Mouse (Mus musculus) midbrain, embryonic 13.5 days (tissue): ENCODE data around the gene Cnn3. TPM values are rescaled to one million over a fixed set of nuclear protein-coding genes. Genes with fewer than 3 reads are reported as not detected.

ENCODE experiments used
- ATAC-seq: fragments of 200-750 bp; cut with Nextera tagmentation; 2 replicates; pipeline ENCODE4 v1.8.0; 2017; ENCODE audit warnings: mild to moderate bottlenecking, moderate TSS enrichment, moderate library complexity
- H3K27ac ChIP-seq: fragments of 300-500 bp; sonication (generic); 2 replicates; pipeline ENCODE4 v1.5.1; 2015; ENCODE audit warnings: inconsistent platforms, mild to moderate bottlenecking, moderate library complexity
- H3K27me3 ChIP-seq: fragments of 300-500 bp; sonication (generic); 2 replicates; pipeline ENCODE4 v1.6.1; 2015; ENCODE audit warnings: mild to moderate bottlenecking, inconsistent platforms
- H3K36me3 ChIP-seq: fragments of 300-500 bp; sonication (generic); 2 replicates; pipeline ENCODE4 v1.6.1; 2015; ENCODE audit warnings: mild to moderate bottlenecking, inconsistent platforms
- H3K4me1 ChIP-seq: fragments of 300-500 bp; sonication (generic); replicated peaks from 2 replicates; pipeline ENCODE4 v1.6.1; 2015; ENCODE audit warnings: inconsistent platforms
- H3K4me2 ChIP-seq: fragments of 300-500 bp; sonication (generic); replicated peaks from 2 replicates; pipeline ENCODE4 v1.6.1; 2015; ENCODE audit warnings: moderate library complexity, mild to moderate bottlenecking, inconsistent platforms
- H3K4me3 ChIP-seq: fragments of 300-500 bp; sonication (generic); replicated peaks from 2 replicates; pipeline ENCODE4 v1.5.1; 2015; ENCODE audit warnings: mild to moderate bottlenecking, inconsistent platforms
- H3K9ac ChIP-seq: fragments of 300-500 bp; sonication (generic); replicated peaks from 2 replicates; pipeline ENCODE4 v1.6.1; 2015; ENCODE audit warnings: mild to moderate bottlenecking, inconsistent platforms
- H3K9me3 ChIP-seq: fragments of 300-500 bp; sonication (generic); 2 replicates; pipeline ENCODE4 v1.6.1; 2016; ENCODE audit warnings: mild to moderate bottlenecking, inconsistent platforms
- WGBS: fragments of 180-500 bp; shearing (Covaris S2); methylation state at CpG from one replicate; pipeline ENCODE4 v1.1.7; 2015; 5-methylcytosine and 5-hydroxymethylcytosine counted together
- polyA plus RNA-seq: library from polyadenylated mRNA; unstranded; fragments of >200 nt; fragmentation: Nextera tagmentation; extraction: Ambion mirVana; gene quantifications from 2 replicates; pipeline ENCODE4 v1.2.1, GENCODE M21; 2015

Cnn3 gene
- polyA plus RNA-seq, 1 experiment from 2014 or later: 728 TPM

GRCm38 (mm10) chr3:121480961-121481436 lies 54.7 kb downstream of the Cnn3 start:
- Histone ChIP-seq H3K9ac (no peak overlapping the region), H3K27me3 (0 out of 2 replicates have a peak, but pooled peaks cover 15% of the 10 kb centered on the region), H3K4me3 (no peak overlapping the region), H3K9me3 (no peaks in the 10 kb centered on the region), H3K36me3 (no peaks in the 10 kb centered on the region), H3K4me2 (no peak overlapping the region), H3K27ac (no peak overlapping the region), H3K4me1 (peaks cover 53% of the 10 kb centered on the region)
- WGBS: 48% methylated on average over 8 of the region's 8 CpGs
- no peak for ATAC-seq

GRCm38 (mm10) chr3:121481564-121481963 lies 55.3 kb downstream of the Cnn3 start:
- 0 out of 2 replicates have a peak, but pooled peaks cover 15% of the 10 kb centered on the region for H3K27me3 ChIP-seq
- no peak overlapping the region for H3K4me3 ChIP-seq
- no peaks in the 10 kb centered on the region for H3K36me3 ChIP-seq
- H3K4me1 ChIP-seq: peaks cover 53% of the 10 kb centered on the region
- H3K9me3 ChIP-seq: no peaks in the 10 kb centered on the region
- no peak overlapping the region for H3K4me2 ChIP-seq
- no peak overlapping the region for H3K9ac ChIP-seq
- no peak overlapping the region for H3K27ac ChIP-seq
- WGBS: 44% methylated on average over 6 of the region's 6 CpGs
- no peak for ATAC-seq

- H3K36me3 ChIP-seq: no peaks in the 10 kb centered on the region
- no peak overlapping the region for H3K4me3 ChIP-seq
- ATAC-seq: peak; percentile 49
- no peak overlapping the region for H3K9ac ChIP-seq
- peak overlapping the region; percentile 30 for H3K4me2 ChIP-seq
- H3K27ac ChIP-seq: peak overlapping the region; percentile 52; the same call in 1 of the 2 replicates
- 40% methylated on average over 25 of the region's 25 CpGs for WGBS
- H3K27me3 ChIP-seq: 0 out of 2 replicates have a peak, but pooled peaks cover 12% of the 10 kb centered on the region
- no peaks in the 10 kb centered on the region for H3K9me3 ChIP-seq
- peaks cover 53% of the 10 kb centered on the region for H3K4me1 ChIP-seq
These were observed 57.2 kb downstream of the Cnn3 start for GRCm38 (mm10) chr3:121483266-121484161.

- Histone ChIP-seq H3K36me3 (no peaks in the 10 kb centered on the region), H3K27me3 (0 out of 2 replicates have a peak, but pooled peaks cover 5% of the 10 kb centered on the region), H3K4me2 (no peak overlapping the region), H3K9me3 (no peaks in the 10 kb centered on the region), H3K9ac (no peak overlapping the region), H3K4me1 (peaks cover 53% of the 10 kb centered on the region), H3K27ac (no peak overlapping the region), H3K4me3 (no peak overlapping the region)
- 58% methylated on average over 2 of the region's 2 CpGs for WGBS
- ATAC-seq: no peak
These were observed 58.9 kb downstream of the Cnn3 start for GRCm38 (mm10) chr3:121485201-121485600.

GRCm38 (mm10) chr3:121489462-121490118 lies 63.3 kb downstream of the Cnn3 start:
- no peaks in the 10 kb centered on the region for H3K9me3 ChIP-seq
- H3K4me2 ChIP-seq: no peak overlapping the region
- H3K27me3 ChIP-seq: no peaks in the 10 kb centered on the region
- WGBS: 38% methylated on average over 12 of the region's 12 CpGs
- ATAC-seq: peak; percentile 53; the same call in 1 of the 2 replicates
- H3K36me3 ChIP-seq: no peaks in the 10 kb centered on the region
- H3K4me3 ChIP-seq: no peak overlapping the region
- peaks cover 27% of the 10 kb centered on the region for H3K4me1 ChIP-seq
- H3K27ac ChIP-seq: no peak overlapping the region
- no peak overlapping the region for H3K9ac ChIP-seq

- Histone ChIP-seq H3K27ac (no peak overlapping the region), H3K27me3 (no peaks in the 10 kb centered on the region), H3K9me3 (no peaks in the 10 kb centered on the region; the same call in 1 of the 2 replicates), H3K4me3 (no peak overlapping the region), H3K36me3 (no peaks in the 10 kb centered on the region), H3K4me1 (peaks cover 23% of the 10 kb centered on the region), H3K9ac (no peak overlapping the region), H3K4me2 (no peak overlapping the region)
- WGBS: 58% methylated on average over 5 of the region's 5 CpGs
- ATAC-seq: no peak
These were observed 64.6 kb downstream of the Cnn3 start for GRCm38 (mm10) chr3:121490941-121491340.

GRCm38 (mm10) chr3:121492026-121492425 lies 65.7 kb downstream of the Cnn3 start:
- ATAC-seq: no peak
- Histone ChIP-seq H3K4me1 (peaks cover 23% of the 10 kb centered on the region), H3K27ac (no peak overlapping the region), H3K36me3 (no peaks in the 10 kb centered on the region), H3K27me3 (no peaks in the 10 kb centered on the region), H3K9ac (no peak overlapping the region), H3K4me2 (no peak overlapping the region), H3K4me3 (no peak overlapping the region), H3K9me3 (no peaks in the 10 kb centered on the region; the same call in 1 of the 2 replicates)
- WGBS: 65% methylated on average over 5 of the region's 5 CpGs

GRCm38 (mm10) chr3:121493997-121494421 lies 67.7 kb downstream of the Cnn3 start:
- WGBS: 84% methylated on average over 7 of the region's 7 CpGs
- no peak for ATAC-seq
- no peaks in the 10 kb centered on the region; the same call in 1 of the 2 replicates for H3K9me3 ChIP-seq

GRCm38 (mm10) chr3:121500225-121500624 lies 73.9 kb downstream of the Cnn3 start:
- 0 out of 2 replicates have a peak, but pooled peaks have one; percentile 50 for ATAC-seq

More at GRCm38 (mm10) chr3:121493997-121494421, 67.7 kb downstream of the Cnn3 start:
- Histone ChIP-seq H3K9ac (no peak overlapping the region), H3K27ac (no peak overlapping the region), H3K4me3 (no peak overlapping the region), H3K4me1 (peaks cover 20% of the 10 kb centered on the region), H3K36me3 (no peaks in the 10 kb centered on the region), H3K27me3 (no peaks in the 10 kb centered on the region), H3K4me2 (no peak overlapping the region)

GRCm38 (mm10) chr3:121500734-121501133 lies 74.4 kb downstream of the Cnn3 start:
- H3K36me3 ChIP-seq: no peaks in the 10 kb centered on the region
- H3K4me2 ChIP-seq: no peak overlapping the region
- no peak for ATAC-seq
- no peaks in the 10 kb centered on the region for H3K27me3 ChIP-seq
- no peaks in the 10 kb centered on the region for H3K9me3 ChIP-seq
- WGBS: 91% methylated on average over 5 of the region's 5 CpGs
- no peak overlapping the region for H3K27ac ChIP-seq
- peaks cover 8% of the 10 kb centered on the region for H3K4me1 ChIP-seq
- H3K4me3 ChIP-seq: no peak overlapping the region
- no peak overlapping the region for H3K9ac ChIP-seq

More at GRCm38 (mm10) chr3:121500225-121500624, 73.9 kb downstream of the Cnn3 start:
- no peak overlapping the region for H3K4me3 ChIP-seq
- no peaks in the 10 kb centered on the region for H3K27me3 ChIP-seq
- WGBS: 57% methylated on average over 10 of the region's 10 CpGs
- H3K4me2 ChIP-seq: no peak overlapping the region
- no peak overlapping the region for H3K9ac ChIP-seq
- no peak overlapping the region for H3K27ac ChIP-seq
- peaks cover 6% of the 10 kb centered on the region for H3K4me1 ChIP-seq
- no peaks in the 10 kb centered on the region; the same call in 1 of the 2 replicates for H3K9me3 ChIP-seq
- no peaks in the 10 kb centered on the region for H3K36me3 ChIP-seq

- H3K4me2 ChIP-seq: no peak overlapping the region
- 54% methylated on average over 8 of the region's 8 CpGs for WGBS
- H3K9ac ChIP-seq: no peak overlapping the region
- peak; percentile 63 for ATAC-seq
- no peak overlapping the region for H3K4me3 ChIP-seq
- H3K9me3 ChIP-seq: no peaks in the 10 kb centered on the region
- H3K36me3 ChIP-seq: no peaks in the 10 kb centered on the region
- H3K27ac ChIP-seq: no peak overlapping the region
- H3K4me1 ChIP-seq: peaks cover 8% of the 10 kb centered on the region
- H3K27me3 ChIP-seq: no peaks in the 10 kb centered on the region
These were observed 78.7 kb downstream of the Cnn3 start for GRCm38 (mm10) chr3:121504927-121505487.
